Mouse (Mus musculus) CD8-positive naive resting alpha-beta T cell, adult 2 months (primary cell): Measurements from ENCODE around the gene Ell2.

Experiments used
- DNase-seq, 2 experiments: peaks; one replicate each; pipeline ENCODE4 v3.0.0; 2022; ENCODE audit warnings: low read depth in 2 of 2, low spot score in 2 of 2

Gene Ell2

DNA sequence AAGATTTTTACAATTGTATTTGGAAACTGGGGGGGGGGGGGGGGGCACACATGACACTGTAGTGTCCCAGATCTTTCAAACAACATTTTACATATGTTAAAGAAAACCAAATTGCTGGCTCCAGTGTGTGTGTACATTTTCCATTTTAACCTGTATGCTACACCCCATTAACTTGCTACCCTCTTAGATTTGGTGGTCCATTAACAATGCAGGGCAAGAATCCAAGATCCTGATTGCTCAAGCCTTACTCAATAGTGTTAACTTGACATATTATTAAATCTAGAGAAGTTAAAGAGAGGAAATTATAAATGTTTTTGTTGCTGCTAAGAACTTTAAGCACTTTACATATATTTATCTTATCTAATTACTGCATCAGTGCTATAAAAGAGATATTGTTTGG is 24.2 kb downstream of the Ell2 start:
- no peak for DNase-seq

DNA sequence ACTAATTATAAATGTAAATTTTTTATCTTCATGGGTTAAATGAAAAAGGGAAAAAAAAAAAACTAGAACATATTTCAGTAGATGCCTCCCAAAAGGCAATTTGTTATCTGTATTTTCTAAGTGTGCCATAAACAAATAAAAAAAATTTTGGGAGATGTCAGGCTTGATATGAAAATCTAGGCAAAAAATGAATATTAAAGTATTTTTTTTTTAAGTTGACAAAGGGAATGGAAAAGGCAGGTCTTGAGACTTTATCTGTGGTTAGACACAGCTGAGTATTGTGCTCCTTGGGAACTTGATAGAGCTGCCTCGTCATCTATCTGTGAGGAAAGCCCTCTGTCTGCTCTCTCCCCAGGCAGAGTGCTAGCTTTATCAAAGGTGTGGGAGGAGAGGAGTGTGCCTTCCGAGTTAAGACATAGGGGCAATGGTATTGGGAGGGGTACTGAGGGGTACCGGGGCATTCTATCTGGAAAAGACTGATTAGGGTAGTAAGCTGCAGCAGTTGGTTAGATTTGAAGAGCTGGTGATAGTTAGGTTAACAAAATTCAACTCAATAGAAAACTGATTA is 27.1 kb downstream of the Ell2 start:
- no peak for DNase-seq

DNA sequence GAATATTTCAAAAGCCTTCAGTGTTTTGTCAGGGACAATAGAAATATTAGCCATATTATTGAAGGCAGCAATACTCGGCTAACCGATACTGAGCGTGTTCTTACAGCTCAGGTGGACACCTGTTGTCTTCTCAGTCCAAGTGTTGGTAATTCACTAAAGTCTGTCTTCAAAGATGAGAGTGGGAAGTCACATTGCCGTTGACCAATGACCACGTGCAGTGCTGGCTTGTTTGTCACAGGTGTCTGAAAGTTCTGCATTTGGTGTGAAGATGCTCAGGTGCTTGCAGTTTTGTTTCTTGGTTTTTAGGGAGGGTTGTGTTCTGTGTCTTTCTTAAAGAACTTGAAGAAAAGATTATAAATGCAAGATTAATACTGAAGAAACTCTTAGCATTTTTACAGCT is 27.7 kb downstream of the Ell2 start:
- no peak for DNase-seq

DNA sequence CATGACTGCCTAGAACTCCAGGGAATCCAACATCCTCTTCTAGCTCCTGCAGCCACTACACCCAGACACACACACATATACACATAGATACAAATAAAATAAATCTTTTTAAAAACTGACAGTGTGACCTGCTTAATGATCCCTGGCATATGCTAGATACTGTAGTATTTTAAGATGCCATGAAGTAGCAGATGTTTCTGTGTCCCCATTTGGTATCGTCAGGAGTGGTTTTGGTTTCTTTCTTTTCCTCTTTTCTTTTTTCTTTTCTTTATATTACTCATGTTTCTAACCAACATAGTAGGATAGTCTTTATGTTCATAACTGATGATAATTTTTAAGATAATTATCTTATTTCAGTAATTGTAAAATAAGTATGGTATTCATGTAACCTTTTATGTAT is 29.0 kb downstream of the Ell2 start:
- no peak for DNase-seq

DNA sequence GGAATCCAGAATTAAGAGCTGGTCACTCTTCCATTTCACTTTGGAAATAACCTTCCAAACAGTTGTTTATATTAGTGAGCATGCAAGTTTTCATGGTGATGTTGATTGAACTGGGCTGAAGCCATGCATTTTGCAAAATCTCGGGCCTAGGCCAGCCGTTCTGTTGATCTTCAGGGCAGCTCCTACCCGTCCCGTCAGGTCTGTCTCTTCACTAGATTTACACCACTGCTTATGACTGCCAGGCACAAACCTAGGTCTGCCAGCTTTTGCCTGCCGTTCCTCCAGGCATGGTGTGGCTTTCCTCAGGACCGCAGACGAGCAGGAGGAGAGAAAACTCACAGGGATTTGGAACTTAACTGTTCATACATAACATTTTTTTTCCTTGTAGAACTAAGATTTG is 31.4 kb downstream of the Ell2 start:
- DNase-seq = no peak

GRCm38 (mm10) chr13:75738536-75738935 is 32.0 kb downstream of the Ell2 start:
- no peak for DNase-seq

- no peak for DNase-seq
Observed at GRCm38 (mm10) chr13:75738957-75739356, 32.4 kb downstream of the Ell2 start.

- DNase-seq = no peak
Observed at GRCm38 (mm10) chr13:75740018-75740417, 33.5 kb downstream of the Ell2 start.

DNA sequence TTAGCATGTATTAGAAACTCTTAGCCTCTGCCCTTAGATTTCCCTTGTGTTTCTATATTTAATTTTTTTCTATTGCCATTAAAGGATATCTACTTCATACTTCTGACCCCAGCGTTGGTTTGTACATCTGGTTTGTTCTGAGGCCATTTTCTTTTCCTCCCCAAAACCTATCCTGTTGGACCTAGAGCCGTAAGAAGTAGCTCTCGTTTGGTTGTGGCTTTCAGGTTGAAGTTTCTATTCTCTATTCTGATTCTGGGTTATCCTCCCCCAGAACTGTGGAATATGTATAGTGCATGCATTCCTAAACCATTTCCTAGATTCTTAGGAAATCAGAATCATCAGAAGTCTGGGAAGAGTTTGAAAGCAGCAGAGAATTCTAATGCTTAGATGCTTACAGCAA is 34.6 kb downstream of the Ell2 start:
- DNase-seq = no peak

DNA sequence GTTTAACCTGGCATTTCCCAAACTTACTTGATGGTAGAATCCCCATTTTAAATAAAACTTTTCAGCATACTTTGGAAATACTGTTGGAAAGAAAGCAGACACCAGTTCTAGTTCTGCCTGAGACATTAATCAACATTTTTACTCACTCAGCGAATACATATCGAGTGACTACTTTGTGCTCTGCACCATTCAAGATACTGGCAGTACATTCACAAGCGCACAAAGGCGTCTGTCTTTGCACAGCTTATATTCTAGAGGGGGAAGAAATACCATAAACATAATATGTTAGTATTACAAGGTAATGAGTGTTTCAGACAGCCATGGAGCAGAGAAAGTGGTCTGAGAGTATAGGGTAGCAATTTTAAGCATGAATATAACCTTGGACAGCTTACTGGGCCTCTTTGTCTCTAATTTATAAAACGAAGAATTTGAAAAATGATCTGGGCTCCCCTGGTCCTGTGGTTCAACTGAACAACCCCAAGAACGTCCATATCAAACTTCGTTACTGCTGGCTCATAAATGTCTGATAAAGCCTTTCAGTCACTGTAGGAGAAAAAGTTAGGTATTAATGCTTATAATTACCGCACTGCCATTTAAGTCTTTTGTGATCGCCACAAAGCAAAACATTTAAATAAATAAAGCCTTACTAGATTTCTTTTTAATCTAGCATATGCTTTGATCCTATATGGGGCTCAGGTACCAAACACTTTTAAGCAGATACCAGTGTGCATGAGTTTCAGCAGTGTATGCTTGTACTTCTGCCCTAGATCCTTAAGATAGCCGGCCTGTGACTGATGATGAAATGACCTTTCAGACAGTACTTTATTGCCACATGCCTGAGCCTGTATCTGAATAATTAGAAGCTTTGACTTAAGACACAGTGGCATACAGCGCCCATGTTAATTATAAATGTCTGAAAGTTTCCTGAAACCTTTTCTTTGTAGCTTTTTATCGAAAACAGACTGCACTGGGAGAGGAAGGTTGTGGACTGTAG is 35.5 kb downstream of the Ell2 start:
- no peak for DNase-seq

DNA sequence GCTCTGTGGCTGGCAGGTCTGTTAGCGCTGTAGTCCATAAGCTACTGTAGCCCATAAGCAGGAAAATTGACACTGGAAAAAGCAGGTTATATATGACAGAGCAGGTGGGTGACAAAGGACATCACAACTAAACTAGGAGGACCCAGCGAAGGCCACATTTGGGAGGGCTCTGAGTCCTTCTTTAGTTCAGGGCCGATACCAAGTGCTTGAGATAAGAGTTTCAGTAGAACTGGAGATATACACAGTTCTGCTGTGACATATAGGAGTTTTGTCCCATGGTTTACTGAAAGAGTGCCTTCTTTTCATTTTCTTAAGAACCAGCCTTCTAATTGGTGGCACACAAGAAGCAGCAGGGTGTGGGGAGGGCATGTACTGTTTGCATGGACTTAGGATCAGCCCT is 36.4 kb downstream of the Ell2 start:
- no peak for DNase-seq

GRCm38 (mm10) chr13:75744065-75744464 is 37.5 kb downstream of the Ell2 start:
- no peak for DNase-seq

DNA sequence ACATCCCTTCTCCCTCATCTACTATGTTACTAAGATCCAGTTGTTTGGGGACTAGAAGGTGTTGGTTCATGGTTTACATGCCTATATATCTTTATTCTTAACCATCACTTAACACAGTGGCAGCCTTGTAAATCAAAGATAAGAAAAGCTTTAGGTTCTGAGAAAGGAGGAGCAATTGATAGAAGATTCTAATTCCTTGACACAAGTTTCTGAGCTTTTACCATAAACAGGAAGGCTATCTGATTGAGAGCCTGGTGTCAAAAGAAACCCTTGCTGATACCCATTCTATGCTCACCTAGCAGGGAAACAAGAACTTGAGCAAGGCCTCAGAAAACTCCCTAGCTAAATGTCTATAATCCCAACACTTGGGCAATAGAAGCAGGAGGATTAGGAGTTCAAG is 38.8 kb downstream of the Ell2 start:
- DNase-seq = no peak

DNA sequence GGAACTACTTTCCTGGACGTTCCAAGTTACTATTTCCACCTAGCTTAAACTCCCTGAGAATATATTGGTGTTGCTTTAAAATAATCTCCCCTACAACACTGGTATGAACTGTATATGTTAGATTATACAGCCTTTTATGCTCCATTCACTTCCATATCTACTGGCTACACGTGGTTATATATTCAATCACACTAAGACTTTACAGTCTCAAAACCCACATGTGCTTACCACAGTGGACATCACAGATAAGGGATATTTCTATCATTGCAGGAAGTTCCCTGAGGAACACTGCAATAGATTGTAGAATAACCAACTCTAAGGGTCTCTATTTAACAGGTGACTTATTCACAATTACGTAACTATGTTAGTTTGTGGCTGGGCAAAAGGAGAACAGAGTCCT is 40.7 kb downstream of the Ell2 start:
- DNase-seq = no peak

- no peak for DNase-seq
Observed at GRCm38 (mm10) chr13:75748685-75749084, 42.1 kb downstream of the Ell2 start.

DNA sequence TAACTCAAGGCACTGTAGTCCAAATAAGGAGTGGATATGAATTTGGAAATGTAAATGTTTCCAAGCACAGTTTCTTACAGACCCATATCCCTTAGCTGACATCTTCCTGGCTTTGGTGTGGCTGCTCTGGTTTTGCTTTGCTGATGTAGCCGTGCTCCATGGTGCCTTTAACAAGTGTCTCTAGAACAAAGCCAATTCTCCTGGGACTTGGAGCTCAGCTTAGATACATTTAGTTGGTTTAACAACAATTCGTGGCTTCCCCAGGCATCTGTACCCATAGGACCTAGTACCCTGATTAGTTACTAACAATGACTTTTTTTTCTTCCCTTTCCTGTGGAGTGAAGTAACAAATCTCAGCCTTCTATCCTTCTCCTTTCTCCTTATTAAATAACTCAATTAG is 44.2 kb downstream of the Ell2 start:
- no peak for DNase-seq

- no peak for DNase-seq
Observed at GRCm38 (mm10) chr13:75752216-75752938, 45.8 kb downstream of the Ell2 start.

GRCm38 (mm10) chr13:75754398-75754797 is 47.8 kb downstream of the Ell2 start:
- DNase-seq = no peak

GRCm38 (mm10) chr13:75760859-75761548 is 54.4 kb downstream of the Ell2 start:
- DNase-seq = no peak

DNA sequence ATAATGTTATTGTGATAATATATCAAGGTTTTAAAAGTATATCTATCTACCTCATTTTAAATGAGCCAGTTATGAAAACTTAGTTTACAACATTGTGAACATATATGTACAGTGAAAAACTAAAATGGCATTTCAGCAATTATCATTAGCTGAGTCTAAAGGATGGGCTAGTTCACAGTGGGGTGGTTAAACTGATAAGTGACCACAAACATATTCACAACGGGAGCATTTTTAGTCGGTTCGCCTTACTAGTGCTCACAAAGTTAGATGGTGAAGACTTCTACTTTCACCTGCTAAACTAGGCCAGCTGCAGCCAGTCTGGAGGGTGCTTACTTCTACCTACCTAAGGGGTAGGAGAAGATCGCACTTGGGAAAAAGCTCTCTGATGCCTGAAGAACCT is 56.2 kb downstream of the Ell2 start:
- no peak for DNase-seq

DNA sequence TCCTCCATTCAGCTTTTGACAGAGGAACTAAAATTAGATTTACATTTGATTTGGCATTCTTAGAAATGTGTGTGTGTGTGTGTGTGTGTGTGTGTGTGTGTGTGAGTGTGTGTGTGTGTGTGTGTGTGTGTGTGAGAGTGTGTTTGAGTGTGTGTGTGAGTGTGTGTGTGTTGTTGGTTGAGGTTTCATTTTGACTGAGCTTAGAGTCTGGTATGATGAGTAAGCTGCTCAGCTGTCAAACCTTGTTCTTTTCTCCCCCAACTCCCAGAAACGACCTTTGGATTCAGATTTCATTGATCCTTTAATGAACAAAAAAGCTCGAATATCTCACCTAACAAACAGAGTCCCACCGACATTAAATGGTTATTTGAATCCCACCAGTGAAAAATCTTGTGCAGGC is 56.7 kb downstream of the Ell2 start:
- no peak for DNase-seq
